Mouse (Mus musculus) hematopoietic stem cell, adult 5-6 weeks (primary cell): ENCODE measurements around the gene Retnlb. TPM values are rescaled to one million over a fixed set of nuclear protein-coding genes. Genes with fewer than 3 reads are reported as not detected.

Source experiments
- ATAC-seq, 2 experiments: fragments of 125-278 bp in 1 of 2; replicated peaks in 1 of 2; 2 replicates each; pipeline ENCODE4 v1.8.0; 2016 to 2017; ENCODE audit warnings: inconsistent platforms in 2 of 2, mild to moderate bottlenecking in 2 of 2, moderate number of reproducible peaks in 2 of 2, low read depth in 1 of 2, moderate TSS enrichment in 1 of 2; ENCODE audit not compliant: low FRiP score in 2 of 2, poor library complexity in 2 of 2, severe bottlenecking in 2 of 2, insufficient read depth in 1 of 2, low TSS enrichment in 1 of 2
- total RNA-seq: library from RNA; stranded (forward); fragments of 172-1452, 232-1000 nt; gene quantifications from 2 replicates; pipeline ENCODE4 v1.2.3, GENCODE M21; 2017

The Retnlb gene
- not detected in 2 replicates for total RNA-seq

GRCm38 (mm10) chr16:48816695-48817094, at the start of gene Retnlb:
TSS of gene Retnlb (plus strand) at chr16:48816856.
- ATAC-seq, result no peak

GRCm38 (mm10) chr16:48769183-48769582, 47.5 kb upstream of the Retnlb start:
- ATAC-seq, result no peak

GRCm38 (mm10) chr16:48771971-48772445, 44.6 kb upstream of the Retnlb start, which contains the start of gene Trat1:
TSS of gene Trat1 (minus strand) at chr16:48772021.
- ATAC-seq, result no peak

GRCm38 (mm10) chr16:48777254-48777653, 39.4 kb upstream of the Retnlb start:
- ATAC-seq, result no peak

- ATAC-seq, result peak; percentile 83 to 89
These were observed 30.4 kb upstream of the Retnlb start for GRCm38 (mm10) chr16:48786258-48786657.

- peak; percentile 74 to 85 for ATAC-seq
These were observed 27.9 kb upstream of the Retnlb start for GRCm38 (mm10) chr16:48788704-48789185.

GRCm38 (mm10) chr16:48798285-48798684, 18.4 kb upstream of the Retnlb start:
- no peak for ATAC-seq

GRCm38 (mm10) chr16:48799470-48799869, 17.2 kb upstream of the Retnlb start:
- ATAC-seq, result no peak; a peak in 1 of 4 replicates

- peak; percentile 94 to 95 for ATAC-seq
These were observed 15.8 kb upstream of the Retnlb start for GRCm38 (mm10) chr16:48800906-48801305.

GRCm38 (mm10) chr16:48805412-48805811, 11.2 kb upstream of the Retnlb start:
- ATAC-seq, result no peak

GRCm38 (mm10) chr16:48806521-48806920, 10.1 kb upstream of the Retnlb start:
- peak in 1 of 2 experiments; percentile 42; a peak in 1 of 4 replicates for ATAC-seq

- no peak for ATAC-seq
These were observed 7.3 kb upstream of the Retnlb start for GRCm38 (mm10) chr16:48809374-48809773.

GRCm38 (mm10) chr16:48811881-48812436, 4.7 kb upstream of the Retnlb start:
- ATAC-seq, result peak; percentile 37 to 51; a peak in 2 of 4 replicates

- peak; percentile 62 to 86; a peak in 2 of 4 replicates for ATAC-seq
These were observed 1.9 kb downstream of the Retnlb start for GRCm38 (mm10) chr16:48818524-48818923.

- no peak for ATAC-seq
These were observed 9.8 kb downstream of the Retnlb start for GRCm38 (mm10) chr16:48826474-48826873.

GRCm38 (mm10) chr16:48827625-48828024, 11.0 kb downstream of the Retnlb start:
- no peak for ATAC-seq

GRCm38 (mm10) chr16:48829060-48829459, 12.4 kb downstream of the Retnlb start:
- peak; percentile 65 to 66; a peak in 2 of 4 replicates for ATAC-seq

- no peak for ATAC-seq
These were observed 15.4 kb downstream of the Retnlb start for GRCm38 (mm10) chr16:48832055-48832454.

- peak; percentile 73 to 95 for ATAC-seq
These were observed 17.0 kb downstream of the Retnlb start for GRCm38 (mm10) chr16:48833626-48834025.
